25 mouse cellular contexts compared by ENCODE assay signal in the genomic region with DNA sequence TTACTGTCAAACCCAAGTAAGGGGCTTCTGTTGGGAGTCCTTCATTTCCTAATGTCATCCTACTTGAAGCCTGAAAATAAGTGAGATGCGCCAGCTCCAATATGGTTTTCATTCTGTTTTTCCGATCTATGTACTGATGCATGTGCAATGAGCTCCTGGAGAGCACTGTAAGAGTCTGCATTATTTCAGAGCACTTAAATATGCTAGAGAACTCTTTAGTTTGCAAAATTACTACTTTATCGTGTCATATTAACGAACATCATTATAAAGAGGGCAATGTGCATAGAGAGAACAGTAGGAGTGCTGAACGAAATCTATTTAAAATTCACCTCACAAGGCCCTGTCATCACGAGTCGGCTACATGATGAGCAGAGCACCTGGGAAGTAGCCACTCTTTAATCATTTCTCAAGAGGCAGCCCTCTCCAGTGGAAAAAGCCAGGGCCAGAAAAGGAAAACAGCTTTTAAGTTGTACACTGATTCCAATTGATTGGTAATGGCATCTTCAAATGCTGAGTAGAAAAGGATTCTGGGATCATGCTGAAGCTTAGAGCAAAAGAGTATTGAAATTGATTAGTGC.
DNase-seq lines count a peak whose midpoint lies in the region; ATAC-seq lines count a peak whose summit lies in the region.
"Had no signal": no experiment of that assay in that cellular context is flagged by ENCODE, and none has a peak within 500 bp of the region (broad histone marks: within the 10 kb centered on the region; RNA-seq: fewer than 3 reads in every experiment).

No protein-coding gene starts in this region.

- no peak overlapping the region for H3K4me2 ChIP-seq in midbrain, embryonic 13.5 days (replicated peaks)
- no peak overlapping the region for H3K4me2 ChIP-seq in forebrain, embryonic 15.5 days (replicated peaks)
- H3K4me2 ChIP-seq in midbrain, embryonic 16.5 days (ENCODE audit: low read length) = no peak overlapping the region
- H3K4me2 ChIP-seq: embryonic facial prominence, embryonic 13.5 days; heart, embryonic 12.5 days; hindbrain, embryonic 15.5 days; kidney, embryonic 15.5 days; limb, embryonic 13.5 days; liver, embryonic 11.5 days; lung, embryonic 15.5 days; neural tube, embryonic 13.5 days had no signal

- 0 out of 2 replicates have a peak, but pooled peaks have one; percentile 60 for ATAC-seq in midbrain, embryonic 13.5 days
- 0 out of 2 replicates have a peak, but pooled peaks have one; percentile 55 for ATAC-seq in forebrain, embryonic 15.5 days (replicated peaks)
- peak; percentile 58 for ATAC-seq in midbrain, embryonic 16.5 days

- H3K36me3 ChIP-seq in midbrain, embryonic 13.5 days = no peaks in the 10 kb centered on the region
- H3K36me3 ChIP-seq in midbrain, embryonic 10.5 days = no peaks in the 10 kb centered on the region
- no peaks in the 10 kb centered on the region for H3K36me3 ChIP-seq in forebrain, embryonic 15.5 days
- no peaks in the 10 kb centered on the region for H3K36me3 ChIP-seq in midbrain, embryonic 16.5 days (ENCODE audit: control insufficient read depth, insufficient read depth, low read length)
- H3K36me3 ChIP-seq: embryonic facial prominence, embryonic 13.5 days; heart, embryonic 12.5 days; hindbrain, embryonic 15.5 days; kidney, embryonic 15.5 days; limb, embryonic 13.5 days; lung, embryonic 15.5 days; neural tube, embryonic 13.5 days had no signal

- no peaks in the 10 kb centered on the region for H3K4me1 ChIP-seq in midbrain, embryonic 13.5 days (replicated peaks)
- H3K4me1 ChIP-seq in midbrain, embryonic 10.5 days = no peaks in the 10 kb centered on the region
- H3K4me1 ChIP-seq in forebrain, embryonic 15.5 days = no peaks in the 10 kb centered on the region
- no peaks in the 10 kb centered on the region for H3K4me1 ChIP-seq in midbrain, embryonic 16.5 days (ENCODE audit: control insufficient read depth, insufficient read depth, low read length)
- H3K4me1 ChIP-seq: embryonic facial prominence, embryonic 13.5 days; heart, embryonic 12.5 days; hindbrain, embryonic 15.5 days; kidney, embryonic 15.5 days; limb, embryonic 13.5 days; lung, embryonic 15.5 days; neural tube, embryonic 13.5 days had no signal

- no peaks in the 10 kb centered on the region for H3K27me3 ChIP-seq in midbrain, embryonic 13.5 days
- no peaks in the 10 kb centered on the region for H3K27me3 ChIP-seq in midbrain, embryonic 10.5 days (ENCODE audit: low read depth, poor library complexity, severe bottlenecking)
- H3K27me3 ChIP-seq in forebrain, embryonic 15.5 days = no peaks in the 10 kb centered on the region
- no peaks in the 10 kb centered on the region for H3K27me3 ChIP-seq in midbrain, embryonic 16.5 days (ENCODE audit: control insufficient read depth, insufficient read depth, low read depth, low read length)
- H3K27me3 ChIP-seq: embryonic facial prominence, embryonic 13.5 days; heart, embryonic 12.5 days; hindbrain, embryonic 15.5 days; kidney, embryonic 15.5 days; limb, embryonic 13.5 days; lung, embryonic 15.5 days; neural tube, embryonic 13.5 days had no signal

- H3K9me3 ChIP-seq in midbrain, embryonic 13.5 days = no peaks in the 10 kb centered on the region
- H3K9me3 ChIP-seq in midbrain, embryonic 10.5 days (replicated peaks) = no peaks in the 10 kb centered on the region
- no peaks in the 10 kb centered on the region for H3K9me3 ChIP-seq in forebrain, embryonic 15.5 days
- no peaks in the 10 kb centered on the region for H3K9me3 ChIP-seq in midbrain, embryonic 16.5 days (replicated peaks; ENCODE audit: control insufficient read depth, low read length, poor library complexity, severe bottlenecking)
- H3K9me3 ChIP-seq: embryonic facial prominence, embryonic 13.5 days; heart, embryonic 12.5 days; hindbrain, embryonic 15.5 days; kidney, embryonic 15.5 days; limb, embryonic 13.5 days; lung, embryonic 15.5 days; neural tube, embryonic 13.5 days had no signal

- H3K4me3 ChIP-seq in midbrain, embryonic 13.5 days (replicated peaks) = no peak overlapping the region
- no peak overlapping the region for H3K4me3 ChIP-seq in midbrain, embryonic 10.5 days
- H3K4me3 ChIP-seq in forebrain, embryonic 15.5 days = no peak overlapping the region
- H3K4me3 ChIP-seq in midbrain, embryonic 16.5 days (ENCODE audit: low read depth, low read length) = no peak overlapping the region
- H3K4me3 ChIP-seq: embryonic facial prominence, embryonic 13.5 days; gastrocnemius, adult 2 months; heart, adult 2 months; heart, embryonic 12.5 days; hindbrain, embryonic 15.5 days; kidney, embryonic 15.5 days; layer of hippocampus, adult 2 months; limb, embryonic 13.5 days; lung, embryonic 15.5 days; neural tube, embryonic 13.5 days had no signal

- no peak overlapping the region for H3K9ac ChIP-seq in midbrain, embryonic 13.5 days (replicated peaks)
- H3K9ac ChIP-seq in forebrain, embryonic 15.5 days (replicated peaks) = no peak overlapping the region
- H3K9ac ChIP-seq in midbrain, embryonic 16.5 days (ENCODE audit: low read depth, low read length) = no peak overlapping the region
- H3K9ac ChIP-seq: embryonic facial prominence, embryonic 13.5 days; heart, embryonic 12.5 days; hindbrain, embryonic 15.5 days; kidney, embryonic 15.5 days; limb, embryonic 13.5 days; lung, embryonic 15.5 days; neural tube, embryonic 13.5 days had no signal

- WGBS in midbrain, embryonic 13.5 days = 85% methylated on average over 7 of the region's 7 CpGs
- 85% methylated on average over 7 of the region's 7 CpGs for WGBS in midbrain, embryonic 10.5 days
- 69% methylated on average over 7 of the region's 7 CpGs for WGBS in forebrain, embryonic 15.5 days
- 60% methylated on average over 7 of the region's 7 CpGs for WGBS in midbrain, embryonic 16.5 days

- DNase-seq in midbrain, embryonic 10.5 days (ENCODE audit: low spot score) = no peak
- DNase-seq in urinary bladder, postnatal 36 days (ENCODE audit: low spot score in 2 of 2) = no peak
- no peak for DNase-seq in right cerebral cortex, postnatal 10 days (ENCODE audit: low spot score in 2 of 2)
- DNase-seq: adrenal gland, postnatal 25 days; B cell, adult 2 months; cerebellum, adult 8-10 months; cerebellum, postnatal 36 days; gastrocnemius, adult 2 months; gastrocnemius, postnatal 36 days; heart, adult 2 months; kidney, adult 18-20 months; kidney, postnatal 36 days; thymus, postnatal 4 days had no signal

- H3K27ac ChIP-seq in midbrain, embryonic 13.5 days = no peak overlapping the region
- H3K27ac ChIP-seq in midbrain, embryonic 10.5 days (replicated peaks) = no peak overlapping the region
- H3K27ac ChIP-seq in forebrain, embryonic 15.5 days (replicated peaks) = no peak overlapping the region
- H3K27ac ChIP-seq in midbrain, embryonic 16.5 days (ENCODE audit: low read length) = no peak overlapping the region
- H3K27ac ChIP-seq: embryonic facial prominence, embryonic 13.5 days; gastrocnemius, adult 2 months; heart, adult 2 months; hindbrain, embryonic 15.5 days; kidney, embryonic 15.5 days; layer of hippocampus, adult 2 months; limb, embryonic 13.5 days; lung, embryonic 15.5 days; neural tube, embryonic 13.5 days had no signal
